Mouse (Mus musculus): ENCODE measurements around the gene Gap43.

Gene Gap43

DNA sequence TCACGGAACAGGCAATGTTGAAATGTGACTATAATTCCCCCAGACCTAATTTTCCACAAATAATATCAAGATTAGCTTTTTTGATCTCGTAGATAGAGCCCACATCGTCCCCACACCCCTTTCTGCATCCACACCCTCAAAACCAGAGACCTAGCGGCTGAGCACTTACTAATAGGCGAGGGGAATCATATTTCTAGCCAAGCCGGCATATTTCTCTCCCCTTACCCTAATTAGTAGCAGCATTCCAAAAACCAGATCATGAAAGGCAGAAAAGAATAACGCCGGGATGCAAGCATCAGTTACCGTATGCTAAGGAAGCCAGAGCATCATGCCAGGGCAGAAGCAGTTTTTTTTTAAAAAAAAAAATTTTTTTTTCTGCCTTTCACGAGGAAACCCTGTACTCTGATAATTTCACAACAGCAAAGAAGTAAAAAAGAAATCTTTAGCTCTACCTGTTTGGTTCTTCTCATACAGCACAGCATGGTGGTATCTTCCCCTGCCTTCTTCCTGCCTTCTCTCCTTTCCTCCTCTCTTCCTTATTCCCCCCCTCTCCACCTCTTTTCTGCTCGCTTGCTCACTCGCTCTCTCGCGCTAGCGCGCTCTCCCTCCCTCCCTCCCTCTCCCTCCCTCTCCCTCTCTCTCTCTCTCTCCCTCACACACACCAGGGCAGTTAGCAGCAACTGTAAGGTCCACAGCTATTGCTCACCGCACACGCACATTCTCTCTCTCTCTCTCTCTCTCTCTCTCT lies at the start of gene Gap43:
TSS of gene Gap43 (minus strand) at position 631 of the 748 bp plus-strand sequence.
- peak; percentile 50 to 59 for DNase-seq

- no peak for DNase-seq
Measured at GRCm38 (mm10) chr16:42381328-42381838, 40.9 kb upstream of the Gap43 start.

DNA sequence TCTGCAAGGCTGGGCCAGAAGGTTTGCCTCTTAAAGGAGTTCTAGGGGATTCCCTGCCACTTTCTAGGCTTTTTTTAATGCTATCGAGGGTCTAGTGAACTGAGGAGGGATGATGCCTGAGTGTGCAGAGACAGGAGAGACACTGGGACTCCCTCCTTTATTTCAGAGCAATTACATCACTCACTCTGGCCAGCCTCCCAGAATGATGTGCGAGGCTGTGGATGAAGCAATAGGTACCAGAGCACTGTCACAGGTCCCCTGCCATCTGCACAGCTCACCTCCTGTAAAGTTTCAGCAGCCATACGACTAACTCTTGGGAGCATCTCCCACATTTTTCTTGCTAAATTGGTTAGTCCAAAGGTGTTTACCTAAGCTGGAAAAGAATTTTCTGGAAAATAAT lies 40.2 kb upstream of the Gap43 start:
- DNase-seq, result peak; percentile 47 to 58

DNA sequence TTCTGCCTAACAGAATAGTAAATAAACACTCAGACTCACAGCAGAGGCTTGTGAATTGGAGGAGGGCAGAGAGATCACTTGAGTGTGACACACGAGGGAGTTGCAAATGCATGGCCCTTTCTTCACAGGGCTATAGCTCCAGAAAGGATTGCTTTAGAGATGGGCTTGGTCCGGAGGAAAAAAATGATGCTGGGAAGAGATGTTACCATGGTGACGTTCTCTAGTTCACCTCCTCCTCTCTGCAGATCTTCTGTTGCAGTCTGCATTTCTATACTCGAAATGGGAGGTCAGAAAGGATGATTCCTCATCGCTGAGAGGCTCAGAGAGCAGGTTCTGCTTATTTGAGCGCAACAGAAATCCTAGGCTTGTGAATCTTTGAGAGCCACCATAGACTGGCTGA lies 29.7 kb upstream of the Gap43 start:
- no peak for DNase-seq

- no peak for DNase-seq
Measured at GRCm38 (mm10) chr16:42369346-42369745, 28.9 kb upstream of the Gap43 start.

DNA sequence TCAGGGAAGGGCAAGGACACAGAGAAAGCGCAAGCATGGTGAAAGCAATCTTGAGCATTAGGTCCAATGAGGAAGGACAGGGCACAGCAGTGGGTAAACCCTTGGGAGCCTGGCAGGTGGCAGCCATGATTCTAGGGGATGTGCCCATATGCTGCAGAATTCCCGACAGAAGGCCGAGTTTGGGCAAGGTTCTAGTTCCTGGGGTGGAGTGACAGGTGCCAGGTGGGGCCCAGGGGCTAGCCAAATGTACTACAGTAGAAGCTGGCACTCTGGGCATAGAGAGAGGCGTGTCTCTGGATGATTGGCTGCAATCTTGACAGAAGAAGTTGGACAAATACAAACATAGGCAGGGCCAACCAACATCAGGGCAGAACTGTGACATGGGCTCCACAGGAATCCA lies 19.6 kb upstream of the Gap43 start:
- DNase-seq, result peak; percentile 89 to 92

GRCm38 (mm10) chr16:42358058-42358457 lies 17.6 kb upstream of the Gap43 start:
- no peak for DNase-seq

DNA sequence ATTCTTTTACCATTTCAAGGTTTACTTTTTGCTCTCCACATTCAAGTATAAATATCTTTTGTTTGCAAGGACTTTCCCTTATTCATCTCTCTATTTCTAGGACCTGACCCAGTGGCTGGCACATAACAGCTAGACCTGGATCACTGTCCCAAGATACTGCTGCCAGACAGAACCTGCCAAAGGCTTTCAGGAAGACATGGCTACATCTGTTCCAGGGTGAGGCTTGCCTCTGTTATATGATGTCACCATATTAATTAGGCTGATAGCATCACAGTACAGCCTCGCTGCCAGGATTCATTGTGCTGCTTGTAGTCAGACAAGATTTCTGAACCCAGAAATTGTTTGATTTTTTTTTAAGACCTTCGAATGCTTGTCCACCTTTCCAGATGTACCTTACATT lies 9.6 kb upstream of the Gap43 start:
- DNase-seq, result peak; percentile 57 to 65

DNA sequence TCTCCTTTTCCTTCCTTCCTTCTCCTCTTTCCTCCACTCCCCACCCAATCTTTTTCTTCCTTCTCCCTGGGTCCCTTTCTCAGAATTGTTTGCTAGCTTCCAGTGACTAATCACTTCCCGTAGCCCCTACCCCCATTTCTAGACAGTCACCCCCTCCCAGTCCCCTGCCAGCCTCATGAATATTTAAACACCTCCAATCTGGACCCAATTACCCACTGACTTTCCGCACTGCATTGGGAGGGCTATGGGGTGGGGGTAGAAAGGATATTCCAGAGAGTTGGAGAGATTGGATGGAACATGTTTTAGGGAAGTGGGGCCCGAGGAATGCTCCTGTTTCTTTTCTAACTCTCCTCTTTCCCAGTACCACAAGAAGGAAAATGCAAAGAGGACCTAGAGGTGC lies 414 bp upstream of the Gap43 start:
- peak in 1 of 2 experiments; percentile 17 for DNase-seq

GRCm38 (mm10) chr16:42339512-42339911 lies 939 bp downstream of the Gap43 start:
- DNase-seq, result peak; percentile 71 to 73

- peak; percentile 55 to 59 for DNase-seq
Measured at GRCm38 (mm10) chr16:42338987-42339386, 1.5 kb downstream of the Gap43 start.

DNA sequence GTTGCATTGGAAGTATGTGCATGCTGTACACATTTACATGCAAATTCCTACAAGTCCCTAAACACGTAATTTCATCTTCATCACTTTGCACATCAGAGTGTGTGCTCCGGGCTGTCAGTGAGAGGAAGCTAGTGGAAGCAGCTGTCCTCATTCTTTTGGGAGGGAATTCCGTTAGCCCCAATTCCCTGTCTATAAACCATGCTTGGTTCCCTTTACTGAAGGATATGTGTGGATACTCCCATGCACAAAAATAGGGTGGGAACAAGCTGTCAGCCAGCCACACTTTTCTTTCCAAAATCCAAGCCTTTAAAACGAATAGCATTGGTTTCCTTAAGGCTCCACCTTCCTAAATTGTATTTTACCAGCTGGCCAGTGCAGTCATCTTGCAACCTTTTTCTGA lies 2.1 kb downstream of the Gap43 start:
- DNase-seq, result peak in 1 of 2 experiments; percentile 9

DNA sequence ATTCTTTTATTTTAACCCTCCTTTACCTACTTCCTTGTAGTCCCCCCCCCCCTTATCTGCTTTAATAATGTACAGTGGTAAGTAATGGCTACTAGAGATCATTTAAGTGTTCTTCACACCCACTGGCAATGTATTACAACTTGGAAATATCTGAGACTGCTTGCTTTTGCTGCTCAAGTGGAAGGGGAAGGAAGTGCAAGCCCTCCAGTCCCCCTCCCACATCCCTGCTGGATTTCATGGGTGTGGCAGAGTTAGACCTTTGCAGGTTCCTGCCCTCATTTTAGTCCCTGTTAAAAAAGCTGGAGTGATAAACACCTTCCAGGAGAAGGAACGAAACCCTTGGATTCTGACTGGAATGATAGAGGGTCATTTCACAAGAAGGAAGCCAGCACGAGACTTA lies 2.8 kb downstream of the Gap43 start:
- peak; percentile 54 to 57 for DNase-seq

DNA sequence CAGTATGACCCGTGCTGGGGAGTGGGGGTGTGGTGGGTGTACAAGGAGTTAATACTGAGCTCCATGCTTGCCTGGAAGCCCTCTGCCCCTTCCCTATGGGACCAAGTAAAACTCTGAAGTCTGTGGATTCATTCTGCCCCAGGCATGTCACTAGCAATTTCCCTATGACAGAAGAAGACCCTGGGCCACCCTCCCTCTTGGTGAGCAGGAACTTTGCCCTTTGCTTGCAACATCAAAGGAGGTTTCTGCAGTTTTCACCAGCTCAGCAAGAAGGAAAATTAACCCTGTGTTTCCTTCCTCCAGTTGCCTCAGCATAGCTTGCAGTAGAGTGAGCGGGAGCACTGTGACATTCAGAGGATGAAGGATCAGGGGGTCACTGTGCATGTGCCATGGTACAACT lies 3.8 kb downstream of the Gap43 start:
- no peak for DNase-seq

GRCm38 (mm10) chr16:42332321-42332720 lies 8.1 kb downstream of the Gap43 start:
- DNase-seq, result peak; percentile 81 to 89

DNA sequence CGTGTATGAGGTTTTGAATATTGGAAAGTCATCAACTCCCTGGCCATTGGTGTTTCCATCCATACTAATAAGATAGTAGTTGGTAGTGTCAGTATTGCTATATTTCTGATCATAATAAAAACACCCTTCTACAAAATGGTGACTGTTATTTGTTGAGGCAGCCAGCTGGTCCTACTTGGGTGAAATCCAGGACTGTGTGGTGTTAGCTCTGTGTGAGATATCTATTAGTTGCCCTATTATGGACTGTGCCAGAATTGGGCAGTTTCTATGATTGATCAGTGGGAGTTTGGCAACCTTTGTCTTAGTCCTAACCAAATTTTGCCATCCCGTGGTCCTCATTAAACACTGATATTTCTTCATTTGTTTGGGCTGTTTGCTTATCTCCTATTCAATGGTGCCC lies 14.3 kb downstream of the Gap43 start:
- peak; percentile 85 to 87 for DNase-seq

DNA sequence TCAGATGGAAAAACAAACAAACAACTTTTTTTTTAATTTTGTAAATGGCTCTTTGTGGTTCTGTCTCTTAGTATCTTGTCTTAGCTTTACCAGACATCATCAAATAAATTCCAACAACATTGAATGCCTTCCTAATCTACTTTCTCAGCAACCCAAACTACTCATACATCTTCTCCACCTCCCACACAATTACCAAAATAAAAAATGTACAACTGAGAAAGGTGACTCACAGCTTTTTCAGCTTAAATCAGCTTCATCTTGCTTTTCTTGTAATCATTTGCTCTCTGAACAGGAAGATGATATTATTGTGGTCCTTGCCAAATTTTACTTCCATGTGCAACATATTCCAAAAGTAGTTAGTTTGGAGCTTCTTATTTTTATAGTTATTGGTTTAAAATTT lies 14.9 kb downstream of the Gap43 start:
- DNase-seq, result no peak

DNA sequence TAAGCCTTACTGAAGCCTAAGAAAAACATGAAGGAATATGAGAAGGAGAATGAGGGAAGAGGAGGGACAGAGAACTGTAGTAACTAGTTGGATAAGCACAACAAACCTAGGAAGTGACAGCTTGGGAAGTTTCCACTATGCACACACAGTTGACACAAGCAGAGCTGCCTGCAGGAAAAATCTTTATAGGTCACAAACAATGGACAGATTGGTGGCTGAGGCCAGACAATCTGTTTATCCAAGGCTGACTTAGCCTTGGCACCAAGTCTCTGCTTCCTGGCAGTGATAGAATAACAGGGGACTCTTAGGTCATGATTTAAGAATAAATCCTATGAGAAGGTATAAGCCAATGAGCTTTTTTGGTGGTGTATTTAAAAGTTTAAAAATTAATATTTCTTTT lies 20.6 kb downstream of the Gap43 start:
- DNase-seq, result peak; percentile 80 to 84

GRCm38 (mm10) chr16:42319365-42319764 lies 21.1 kb downstream of the Gap43 start:
- peak in 1 of 2 experiments; percentile 23 for DNase-seq

- DNase-seq, result no peak
Measured at GRCm38 (mm10) chr16:42312125-42312524, 28.3 kb downstream of the Gap43 start.

DNA sequence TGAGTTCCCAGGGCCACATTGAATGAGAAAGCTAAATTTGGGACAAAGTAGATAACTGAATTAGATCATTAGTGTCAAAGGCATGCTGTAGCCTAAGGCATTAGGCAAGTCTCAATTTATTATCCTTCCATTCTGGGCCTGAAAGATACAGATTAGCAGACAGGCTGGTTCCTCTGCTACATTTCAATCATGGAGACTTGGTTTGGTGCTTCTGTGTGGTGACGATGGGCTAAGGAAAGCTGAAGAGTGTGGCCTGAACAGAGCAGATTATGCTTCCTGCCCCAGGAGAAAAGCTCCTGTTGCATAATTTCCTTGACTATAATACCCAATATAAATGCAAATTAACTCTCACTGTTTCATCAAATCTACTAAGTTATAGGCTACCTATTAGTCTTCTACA lies 31.7 kb downstream of the Gap43 start:
- no peak for DNase-seq

GRCm38 (mm10) chr16:42305934-42306701 lies 34.3 kb downstream of the Gap43 start:
- peak; percentile 73 to 75 for DNase-seq

- DNase-seq, result peak; percentile 82 to 86
Measured at GRCm38 (mm10) chr16:42303461-42303860, 37.0 kb downstream of the Gap43 start.

DNA sequence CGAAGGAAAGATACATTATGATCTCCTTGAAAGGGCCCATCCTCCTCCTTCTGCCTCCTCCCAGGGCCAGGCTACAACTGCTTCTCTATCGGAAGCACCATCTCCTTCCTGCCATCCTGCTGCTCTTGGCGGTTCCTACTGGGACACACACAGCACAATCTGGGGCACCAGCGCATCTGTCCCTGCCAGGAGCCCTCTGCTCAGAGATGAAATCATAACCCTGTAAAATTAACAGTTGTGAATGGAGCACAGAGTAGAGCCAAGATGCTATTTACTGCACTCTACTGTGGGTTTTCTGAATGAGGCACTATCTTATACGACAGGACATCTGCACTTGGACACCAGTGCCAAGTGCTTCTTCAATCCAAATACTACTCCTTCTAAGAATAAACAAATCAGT lies 46.0 kb downstream of the Gap43 start:
- DNase-seq, result peak; percentile 68 to 81

Measured in cerebellum, postnatal 10 days (tissue).